Mouse (Mus musculus): ENCODE results near the gene Gstm4. TPM values are rescaled to one million over a fixed set of nuclear protein-coding genes. Genes with fewer than 3 reads are reported as not detected.

The Gstm4 gene
- total and polyA plus RNA-seq, 3 experiments: 2.9 to 19.1 (median 7.0) TPM

GRCm38 (mm10) chr3:108083161-108083560 lies 38.5 kb upstream of the Gstm4 start:
- no peak for TF ChIP-seq USF2 (conservative IDR thresholded peaks at IDR 0.05; ENCODE audit: low read depth, low read length)
- no peak for TF ChIP-seq JUND (conservative IDR thresholded peaks at IDR 0.05; ENCODE audit: low read depth, low read length)
- TF ChIP-seq MAZ (IDR thresholded peaks at IDR 0.05; ENCODE audit: low read depth, low read length): no peak
- no peak for TF ChIP-seq EP300 (IDR thresholded peaks at IDR 0.05; ENCODE audit: low read length)
- no peak for TF ChIP-seq CHD1 (IDR thresholded peaks at IDR 0.05; ENCODE audit: low read depth, low read length)
- TF ChIP-seq USF1 (IDR thresholded peaks at IDR 0.05; ENCODE audit: low read depth, low read length): no peak
- no peak for TF ChIP-seq SMC3 (IDR thresholded peaks at IDR 0.05; ENCODE audit: low read depth, low read length)
- TF ChIP-seq NELFE (IDR thresholded peaks at IDR 0.05; ENCODE audit: low read depth, low read length): no peak
- Histone ChIP-seq H3K27me3 (replicated peaks) (no peaks in the 10 kb centered on the region), H3K4me2 (ENCODE audit: insufficient read depth, low read depth, poor library complexity, severe bottlenecking) (peak overlapping the region; percentile 79; the same call in 1 of the 2 replicates), H3K9ac (ENCODE audit: insufficient read depth, low read depth) (peak overlapping the region; percentile 53), H3K9me3 (replicated peaks; ENCODE audit: low read length) (no peaks in the 10 kb centered on the region), H3K27ac (ENCODE audit: insufficient read depth, low read depth) (peak overlapping the region; percentile 54), H3K4me1 (ENCODE audit: control insufficient read depth in 1 of 2, insufficient read depth in 2 of 2) (peaks cover 27 to 44% of the 10 kb centered on the region in 2 experiments), H3K36me3 (replicated peaks in 1 of 2; ENCODE audit: control insufficient read depth in 1 of 2, insufficient read depth in 1 of 2, low read length in 1 of 2) (peaks cover 27 to 64% of the 10 kb centered on the region in 2 experiments), H3K4me3 (replicated peaks in 1 of 3; ENCODE audit: low read depth in 2 of 3, low read length in 2 of 3, poor library complexity in 1 of 3) (peak overlapping the region in 2 of 3 experiments; percentile 25 to 34), H3K79me2 (replicated peaks; ENCODE audit: control insufficient read depth, extremely low read depth, insufficient read depth, poor library complexity, severe bottlenecking) (peaks cover 50% of the 10 kb centered on the region)
- DNase-seq (ENCODE audit: extremely low read depth): no peak
- dilution Hi-C loops (cut with MboI; ENCODE audit: extremely low pct_ligation_motif_present, extremely low pct_unique_long_range_greater_than_20kb, low sequenced_read_pairs) (no loop called here), in situ Hi-C loops (cut with MboI; ENCODE audit: low pct_ligation_motif_present, low pct_unique_long_range_greater_than_20kb, low sequenced_read_pairs) (loop anchor here (5.0 kb wide), 1 partner anchor 64 kb away; the partner anchor contains the start of gene Gnai3)

GRCm38 (mm10) chr3:108082251-108082875 lies 37.7 kb upstream of the Gstm4 start:
- Histone ChIP-seq H3K9ac (ENCODE audit: insufficient read depth, low read depth) (peak overlapping the region; percentile 53; the same call in 1 of the 2 replicates), H3K4me3 (replicated peaks in 1 of 3; ENCODE audit: low read depth in 2 of 3, low read length in 2 of 3, poor library complexity in 1 of 3) (peak overlapping the region in 2 of 3 experiments; percentile 25 to 34), H3K27ac (ENCODE audit: insufficient read depth, low read depth) (peak overlapping the region; percentile 54), H3K36me3 (replicated peaks in 1 of 2; ENCODE audit: control insufficient read depth in 1 of 2, insufficient read depth in 1 of 2, low read length in 1 of 2) (peaks cover 32 to 72% of the 10 kb centered on the region in 2 experiments), H3K27me3 (replicated peaks) (no peaks in the 10 kb centered on the region), H3K79me2 (replicated peaks; ENCODE audit: control insufficient read depth, extremely low read depth, insufficient read depth, poor library complexity, severe bottlenecking) (peaks cover 50% of the 10 kb centered on the region), H3K4me2 (ENCODE audit: insufficient read depth, low read depth, poor library complexity, severe bottlenecking) (peak overlapping the region; percentile 17; the same call in 1 of the 2 replicates), H3K9me3 (replicated peaks; ENCODE audit: low read length) (no peaks in the 10 kb centered on the region), H3K4me1 (ENCODE audit: control insufficient read depth in 1 of 2, insufficient read depth in 2 of 2) (peaks cover 27 to 37% of the 10 kb centered on the region in 2 experiments)
- no peak for DNase-seq (ENCODE audit: extremely low read depth)
- dilution Hi-C loops (cut with MboI; ENCODE audit: extremely low pct_ligation_motif_present, extremely low pct_unique_long_range_greater_than_20kb, low sequenced_read_pairs) (no loop called here), in situ Hi-C loops (cut with MboI; ENCODE audit: low pct_ligation_motif_present, low pct_unique_long_range_greater_than_20kb, low sequenced_read_pairs) (loop anchor here (5.0 kb wide), 1 partner anchor 65 kb away; the partner anchor contains the start of gene Gnai3)
- TF ChIP-seq PAX5 (IDR thresholded peaks at IDR 0.05; ENCODE audit: low read length) (no peak), MYC (IDR thresholded peaks at IDR 0.05; ENCODE audit: low read depth, low read length) (no peak), ZC3H11A (IDR thresholded peaks at IDR 0.05; ENCODE audit: low read depth, low read length) (no peak), JUND (conservative IDR thresholded peaks at IDR 0.05; ENCODE audit: low read depth, low read length) (no peak), GABPA (IDR thresholded peaks at IDR 0.05; ENCODE audit: insufficient replicate concordance, low read depth, low read length) (no peak), NELFE (IDR thresholded peaks at IDR 0.05; ENCODE audit: low read depth, low read length) (no peak)
